Mouse (Mus musculus) brain, embryonic 14.5 days (tissue): ENCODE measurements around the gene Vmn2r85. TPM values are rescaled to one million over a fixed set of nuclear protein-coding genes. Genes with fewer than 3 reads are reported as not detected.
"Not testable (repeated sequence)": the region's sequence is repeated elsewhere in the genome, so short reads cannot be mapped to it uniquely, and the experiment has no call there.

Source experiments
- DNase-seq: peaks from one replicate; pipeline ENCODE4 v3.0.0-alpha.2; 2011; ENCODE audit warnings: low read depth
- CTCF ChIP-seq: fragments of 200-500 bp; IDR thresholded peaks from 2 replicates; pipeline ENCODE4 v1.5.1; 2012; ENCODE audit warnings: inconsistent platforms, mild to moderate bottlenecking, moderate library complexity, borderline replicate concordance; ENCODE audit not compliant: insufficient read depth, insufficient read length; ENCODE audit errors: extremely low read depth
- POLR2A ChIP-seq: fragments of 200-500 bp; IDR thresholded peaks from 2 replicates; pipeline ENCODE4 v1.6.1; 2012; ENCODE audit warnings: mild to moderate bottlenecking, inconsistent platforms, borderline replicate concordance; ENCODE audit not compliant: poor library complexity, insufficient read depth, insufficient read length, severe bottlenecking; ENCODE audit errors: extremely low read depth
- polyA plus RNA-seq: library from polyadenylated mRNA; depleted of rRNA; stranded (reverse); fragments of >200 nt; gene quantifications from 2 replicates; pipeline ENCODE4 v1.2.3, GENCODE M21; 2012; rRNA removed

Gene Vmn2r85
- 0.04 TPM in 2 replicates for polyA plus RNA-seq

DNA sequence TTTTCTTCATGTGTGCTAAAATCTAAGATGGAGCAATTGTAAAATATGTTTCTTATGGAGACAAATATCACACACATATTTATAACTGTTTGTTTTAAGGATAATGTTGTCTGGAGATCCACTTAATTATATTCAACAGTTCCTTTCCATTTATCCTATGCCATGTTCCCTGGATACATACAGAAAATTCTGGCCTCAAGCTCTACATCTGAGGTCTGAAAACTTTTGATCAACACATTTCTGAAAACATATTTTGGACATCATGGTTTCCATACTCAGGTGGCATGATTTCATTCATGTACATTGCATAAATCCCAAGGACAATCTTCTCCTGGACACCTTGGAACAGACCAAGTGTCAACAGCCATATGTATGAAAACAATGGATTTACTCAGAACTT, at the start of gene Vmn2r85:
Gene Vmn2r85 (minus strand): TSS at position 101 of the 400 bp plus-strand sequence.
- not testable (repeated sequence) for DNase-seq

DNA sequence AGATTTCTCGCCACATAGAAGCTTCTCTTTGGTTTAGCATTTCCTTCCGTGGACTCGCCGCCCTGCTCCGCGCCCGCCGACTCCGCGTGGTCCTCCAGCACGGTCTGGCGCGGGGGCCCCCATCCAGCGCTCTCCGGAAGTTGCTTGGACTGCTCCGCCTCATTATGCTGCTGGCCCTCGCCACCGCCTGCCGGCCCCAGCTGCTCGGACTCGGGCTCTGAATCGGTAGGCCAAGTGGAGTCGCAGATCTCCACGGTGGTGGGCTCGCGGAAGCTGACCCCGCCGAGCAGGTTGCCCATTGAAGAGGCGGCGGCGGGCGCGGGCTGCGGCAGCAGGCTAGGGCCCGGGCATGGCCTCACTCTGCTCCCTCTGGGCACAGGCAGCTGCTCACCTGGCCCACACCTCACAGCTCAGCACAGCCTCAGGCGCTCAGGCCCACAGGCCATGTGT, 40.8 kb upstream of the Vmn2r85 start:
- DNase-seq: peak; percentile 84
- no peak for TF ChIP-seq POLR2A
- no peak for TF ChIP-seq CTCF

DNA sequence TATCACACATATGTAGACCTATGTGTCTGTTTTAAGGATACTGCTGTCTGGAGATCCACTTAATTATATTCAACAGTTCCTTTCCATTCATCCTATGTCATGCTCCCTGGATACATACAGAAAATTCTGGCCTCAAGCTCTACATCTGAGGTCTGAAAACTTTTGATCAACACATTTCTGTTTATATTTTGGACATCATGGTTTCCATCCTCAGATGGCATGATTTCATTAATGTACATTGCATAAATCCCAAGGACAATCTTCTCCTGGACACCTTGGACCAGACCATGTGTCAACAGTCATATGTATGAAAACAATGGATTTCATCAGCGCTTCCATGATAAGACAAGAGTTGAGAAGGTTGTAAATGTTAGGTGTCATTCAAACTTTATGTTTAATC, 26.4 kb upstream of the Vmn2r85 start, which contains the start of gene Vmn2r86:
Gene Vmn2r86 (minus strand): TSS at position 101 of the 400 bp plus-strand sequence.
- not testable (repeated sequence) for DNase-seq

DNA sequence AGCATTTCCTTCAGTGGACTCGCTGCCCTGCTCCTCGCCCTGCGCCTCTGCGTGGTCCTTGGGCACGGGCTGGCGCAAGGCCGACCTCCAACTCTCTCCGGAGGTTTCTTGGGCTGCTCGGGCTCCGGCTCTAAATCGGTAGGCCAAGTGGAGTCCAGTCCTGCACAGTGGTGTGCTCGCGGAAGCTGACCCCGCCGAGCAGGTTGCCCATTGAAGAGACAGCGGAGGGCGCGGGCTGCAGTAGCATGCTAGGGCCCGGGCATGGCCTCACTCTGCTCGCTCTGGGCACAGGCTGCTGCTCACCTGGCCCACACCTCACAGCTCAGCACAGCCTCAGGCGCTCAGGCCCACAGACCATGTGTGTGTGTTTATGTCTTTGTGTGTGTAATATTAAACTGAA, 15.3 kb upstream of the Vmn2r85 start:
- DNase-seq: no peak

DNA sequence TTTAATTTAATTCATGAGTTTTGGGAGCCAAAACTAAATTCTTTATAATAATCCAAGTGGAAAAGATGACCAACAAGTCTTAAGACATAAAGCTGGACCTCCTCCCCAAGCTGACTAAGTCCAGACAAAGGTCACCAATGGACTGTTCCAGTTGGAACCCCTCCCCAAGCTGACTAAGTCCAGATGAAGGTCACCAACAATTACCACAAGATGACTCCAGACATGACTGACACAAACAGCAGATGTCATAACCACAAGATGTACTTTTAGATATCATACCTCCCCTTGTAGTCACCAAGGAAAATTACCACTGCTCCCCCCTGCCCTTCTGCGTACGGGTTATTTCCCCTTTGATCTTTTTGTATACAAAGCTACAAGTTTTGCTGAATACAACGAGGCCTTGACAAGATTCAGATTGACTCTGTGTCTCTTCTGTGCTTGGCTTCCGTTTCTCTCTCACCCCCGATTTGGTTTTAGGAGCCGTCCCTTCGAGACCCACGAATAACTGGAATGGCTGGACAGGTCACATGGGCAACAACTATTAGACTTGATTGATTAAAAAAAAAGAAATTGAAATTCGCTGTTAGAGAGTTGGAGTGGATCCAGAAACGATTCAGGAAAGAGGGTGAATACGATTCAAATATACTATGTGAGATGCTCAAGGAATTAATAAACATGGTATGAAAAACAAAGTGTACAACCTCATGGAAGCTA, 4.8 kb upstream of the Vmn2r85 start:
- not testable (repeated sequence) for DNase-seq

More for the DNA sequence above, 15.3 kb upstream of the Vmn2r85 start:
- TF ChIP-seq CTCF: no peak
- TF ChIP-seq POLR2A: no peak

DNA sequence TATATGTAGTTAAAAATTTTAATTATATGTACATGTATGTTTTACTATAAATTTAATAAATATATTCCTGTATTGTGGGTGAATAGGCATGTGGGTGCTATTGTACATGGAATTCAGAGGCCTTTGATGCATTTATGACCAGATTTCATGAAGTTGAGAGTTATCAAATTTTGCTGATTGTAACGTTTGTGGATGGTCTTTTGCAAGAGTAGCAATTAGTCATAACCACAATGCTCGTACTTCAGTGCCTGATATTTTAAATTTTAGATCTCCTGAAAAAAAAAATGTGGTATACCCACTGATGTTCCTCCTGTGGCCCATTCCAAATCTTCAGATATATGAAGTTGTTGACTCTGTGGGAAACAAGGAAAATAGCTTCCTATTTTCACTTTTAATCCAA, 7.1 kb downstream of the Vmn2r85 start:
- not testable (repeated sequence) for DNase-seq

DNA sequence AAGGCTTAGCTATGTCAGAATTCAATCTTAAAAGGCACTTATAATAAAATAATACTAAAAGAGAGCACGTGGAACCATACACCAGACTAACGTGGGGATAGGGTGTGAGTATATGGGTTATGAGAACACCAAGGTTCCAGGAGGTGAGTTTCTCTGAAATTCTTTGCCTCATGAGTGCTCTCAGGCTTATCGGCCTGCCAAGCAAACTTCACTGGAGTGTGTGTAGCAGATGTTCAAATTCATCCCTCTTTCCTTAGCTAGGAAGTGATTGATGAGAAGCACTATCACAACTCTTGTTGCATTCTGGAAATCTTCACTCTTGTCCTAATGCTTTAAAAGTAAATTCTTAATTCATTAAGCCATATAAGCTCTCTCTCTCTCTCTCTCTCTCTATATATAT, 9.1 kb downstream of the Vmn2r85 start:
- TF ChIP-seq POLR2A (no peak), CTCF (no peak)
- no peak for DNase-seq

DNA sequence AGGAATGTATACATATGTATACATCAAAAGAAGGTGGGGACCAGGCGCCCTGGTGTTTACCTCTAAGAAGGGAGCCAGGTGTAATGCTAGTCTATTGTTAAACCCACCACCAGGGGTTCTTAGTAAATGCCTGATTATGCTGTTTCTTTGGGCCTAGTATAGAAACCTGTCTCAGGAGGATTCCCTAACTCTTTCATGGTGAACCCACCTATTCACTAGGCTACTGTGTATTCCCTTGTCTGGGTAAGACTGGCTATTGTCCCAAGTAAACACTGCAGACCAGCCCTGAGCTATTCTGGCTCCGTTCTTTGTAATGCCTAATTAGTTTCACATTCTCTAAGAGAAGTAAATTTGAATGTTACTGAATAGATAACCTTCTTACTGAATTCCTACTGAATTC, 9.5 kb downstream of the Vmn2r85 start:
- not testable (repeated sequence) for DNase-seq

DNA sequence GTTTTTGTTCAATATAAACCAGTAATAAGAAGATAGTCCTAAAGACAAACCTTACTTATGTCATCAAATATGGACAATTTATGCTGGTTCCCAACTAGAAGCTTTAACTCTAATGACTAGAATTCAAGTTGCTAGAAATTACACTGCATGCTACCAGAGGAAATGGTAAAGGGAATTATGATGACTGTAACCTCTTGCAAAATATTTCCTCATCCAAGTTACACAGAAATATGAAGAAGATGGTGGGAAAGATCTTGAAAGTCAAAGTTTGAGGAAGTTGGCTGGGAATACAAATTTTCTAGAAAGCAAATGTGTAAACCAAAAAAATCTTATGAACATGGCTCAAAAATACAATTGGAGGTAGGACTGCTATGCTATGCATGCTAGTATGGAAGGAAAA, 13.2 kb downstream of the Vmn2r85 start:
- DNase-seq: not testable (repeated sequence)

DNA sequence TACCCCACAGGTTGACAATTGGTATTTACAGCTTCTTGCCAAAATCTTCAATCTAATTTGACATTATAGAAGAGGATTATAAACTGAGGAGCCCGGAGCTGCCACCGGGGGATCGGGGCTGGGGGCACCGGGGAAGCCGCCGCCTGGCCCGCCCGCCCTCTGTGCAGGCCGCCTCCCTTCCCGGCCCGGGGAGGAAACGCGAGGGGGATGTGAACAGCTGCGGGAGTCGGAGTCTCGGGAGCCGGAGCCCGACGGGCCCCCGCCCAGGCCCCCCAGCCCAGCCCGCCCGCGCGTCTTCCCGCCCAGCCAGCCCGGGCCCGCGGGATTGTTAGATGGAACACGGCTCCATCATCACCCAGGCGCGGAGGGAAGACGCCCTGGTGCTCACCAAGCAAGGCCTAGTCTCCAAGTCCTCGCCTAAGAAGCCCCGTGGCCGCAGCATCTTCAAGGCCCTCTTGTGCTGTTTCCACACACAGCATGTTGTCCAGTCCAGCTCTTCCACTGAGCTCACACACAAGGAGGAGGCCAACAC, 17.3 kb downstream of the Vmn2r85 start:
- DNase-seq: not testable (repeated sequence)

DNA sequence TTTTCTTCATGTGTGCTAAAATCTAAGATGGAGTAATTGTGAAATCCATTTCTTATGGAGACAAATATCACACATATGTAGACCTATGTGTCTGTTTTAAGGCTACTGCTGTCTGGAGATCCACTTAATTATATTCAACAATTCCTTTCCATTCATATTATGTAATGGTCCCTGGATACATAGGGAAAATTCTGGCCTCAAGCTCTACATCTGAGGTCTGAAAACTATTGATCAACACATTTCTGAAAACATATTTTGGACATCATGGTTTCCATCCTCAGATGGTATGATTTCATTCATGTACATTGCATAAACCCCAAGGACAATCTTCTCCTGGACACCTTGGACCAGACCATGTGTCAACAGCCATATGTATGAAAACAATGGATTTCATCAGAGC, 35.3 kb downstream of the Vmn2r85 start, which contains the start of gene Vmn2r84:
Gene Vmn2r84 (minus strand): TSS at position 101 of the 400 bp plus-strand sequence.
- DNase-seq: no peak
- TF ChIP-seq POLR2A (no peak), CTCF (no peak)

DNA sequence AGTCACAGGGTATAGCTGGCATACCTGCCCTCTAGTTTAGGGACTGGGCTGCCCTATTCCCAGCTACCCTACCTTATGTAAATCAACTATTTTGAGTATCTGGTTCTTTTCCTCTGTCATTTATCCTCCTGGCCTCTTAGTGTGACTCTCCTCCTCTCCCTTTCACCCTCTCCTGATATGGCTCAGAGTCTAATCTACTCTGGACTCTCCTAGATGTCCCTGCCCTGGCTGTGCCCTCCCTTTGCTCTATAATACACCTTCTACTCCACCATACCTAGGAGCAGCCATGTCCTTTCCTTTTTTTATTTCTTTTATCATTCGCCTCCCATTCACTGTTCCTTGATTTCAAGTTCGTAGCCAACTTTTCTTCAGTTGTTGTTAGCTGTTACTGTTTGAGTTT, 54.4 kb downstream of the Vmn2r85 start:
- no peak for DNase-seq
- TF ChIP-seq POLR2A (no peak), CTCF (no peak)

DNA sequence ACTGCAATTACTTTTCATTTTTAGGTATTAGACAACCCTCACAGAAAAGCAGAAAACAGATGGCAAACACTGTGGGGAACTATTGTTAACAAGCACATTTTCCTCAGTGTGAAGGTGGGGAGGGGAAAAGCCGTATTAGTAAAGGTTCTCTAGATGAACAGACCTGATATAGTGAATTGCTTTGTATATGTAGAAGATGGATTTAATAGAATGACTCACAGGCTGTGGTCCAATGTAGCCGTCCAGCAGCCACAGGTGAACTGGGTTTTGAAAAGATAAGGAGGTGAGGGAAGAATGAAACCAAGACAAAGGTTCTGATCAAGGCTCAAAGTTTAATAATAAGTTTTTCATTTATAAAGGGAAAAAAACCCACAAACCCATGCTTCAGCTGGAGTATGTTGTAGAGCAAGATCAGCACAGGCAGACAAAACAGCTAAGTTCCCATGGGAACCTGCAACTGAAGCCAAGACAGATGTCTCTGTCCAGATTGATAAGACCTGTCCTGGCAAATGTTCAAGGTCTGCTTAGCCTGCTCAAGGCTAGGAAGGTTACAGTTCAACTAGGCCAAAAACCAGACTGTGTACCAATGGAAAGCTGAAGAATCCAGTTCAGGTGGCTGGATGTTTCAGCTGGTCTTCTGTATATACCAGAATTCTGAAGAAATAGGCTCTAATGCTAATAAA, 56.9 kb downstream of the Vmn2r85 start:
- no peak for TF ChIP-seq CTCF
- no peak for TF ChIP-seq POLR2A
- DNase-seq: no peak
